8 mouse cellular contexts compared by ENCODE assay signal in the genomic region with DNA sequence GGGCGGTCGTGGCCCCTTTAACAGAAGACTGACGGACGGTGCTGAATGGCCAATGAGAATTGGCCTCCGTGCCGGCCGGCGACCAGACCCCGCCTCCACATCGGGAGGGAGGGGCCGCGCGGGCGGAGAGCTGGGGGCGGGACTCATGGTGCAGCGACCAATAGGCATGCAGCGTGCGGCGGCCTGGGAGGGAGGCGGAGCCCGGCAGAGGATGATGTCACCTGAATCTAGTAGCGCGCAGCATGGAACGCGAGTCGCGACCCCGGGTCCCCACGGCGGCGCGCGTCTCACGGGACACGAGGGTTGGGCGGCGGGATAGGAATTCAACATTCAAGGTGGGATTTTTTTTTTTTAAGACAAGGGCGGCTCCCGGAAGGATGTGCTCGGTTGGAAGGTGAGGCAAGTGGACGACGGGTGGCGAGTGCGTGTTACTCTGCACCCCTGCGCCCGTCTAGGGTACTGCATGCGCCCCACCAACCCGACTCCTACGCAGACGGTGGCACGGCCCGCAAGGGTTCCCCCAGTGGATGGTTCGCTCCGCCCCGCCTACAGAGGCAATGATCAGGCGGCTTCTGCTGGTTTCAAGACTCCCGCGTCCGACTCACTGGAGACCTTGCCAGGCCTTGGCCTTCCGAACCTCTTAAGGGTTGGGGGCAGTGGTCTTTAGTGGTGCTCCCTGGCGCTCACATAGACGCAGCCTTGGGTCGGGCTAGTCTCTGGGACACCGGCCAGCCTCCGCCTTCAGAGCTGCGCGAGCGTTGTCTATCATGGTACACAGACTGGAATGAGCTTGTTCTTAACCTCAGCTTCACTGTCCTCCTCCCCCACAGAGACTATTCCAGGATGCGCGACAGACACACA. TPM values are rescaled to one million over a fixed set of nuclear protein-coding genes. Genes with fewer than 3 reads are reported as not detected.
DNase-seq lines count a peak whose midpoint lies in the region; ATAC-seq lines count a peak whose summit lies in the region.

No protein-coding gene starts in this region.

- peak; percentile 86 for ATAC-seq in hindbrain, embryonic 16.5 days

- H3K36me3 ChIP-seq in hindbrain, embryonic 16.5 days (ENCODE audit: control insufficient read depth, insufficient read depth, low read length) = no peaks in the 10 kb centered on the region
- H3K36me3 ChIP-seq in macrophage (ENCODE audit: inconsistent target) = no peaks in the 10 kb centered on the region

- no peaks in the 10 kb centered on the region for H3K9me3 ChIP-seq in hindbrain, embryonic 16.5 days (ENCODE audit: control insufficient read depth, low read length)

- H3K27me3 ChIP-seq in hindbrain, embryonic 16.5 days (replicated peaks; ENCODE audit: control insufficient read depth, insufficient read depth, low read length) = peaks cover 5% of the 10 kb centered on the region; the same call in 1 of the 2 replicates

- H3K27ac ChIP-seq in hindbrain, embryonic 16.5 days (ENCODE audit: low read depth, low read length) = peak overlapping the region; percentile 79
- peak overlapping the region; percentile 22; the same call in 1 of the 2 replicates for H3K27ac ChIP-seq in macrophage

- peaks cover 37% of the 10 kb centered on the region for H3K4me1 ChIP-seq in hindbrain, embryonic 16.5 days (ENCODE audit: control insufficient read depth, insufficient read depth, low read depth, low read length)

- peak overlapping the region; percentile 96 for H3K9ac ChIP-seq in hindbrain, embryonic 16.5 days (ENCODE audit: low read depth, low read length)

- peak; percentile 95 for DNase-seq in T-cell, adult 2 months (ENCODE audit: low spot score)
- DNase-seq in cerebellum, postnatal 36 days = peak; percentile 97 to 99
- DNase-seq in gastrocnemius, adult 18-20 months (ENCODE audit: low spot score) = peak; percentile 97
- DNase-seq in left cerebral cortex, adult 18-20 months (ENCODE audit: low spot score in 2 of 2) = peak; percentile 98
- peak; percentile 98 for DNase-seq in right cerebral cortex, adult 18-20 months
- DNase-seq in urinary bladder, postnatal 10 days (ENCODE audit: low spot score) = peak; percentile 94

- no peaks in the 10 kb centered on the region for H3K79me2 ChIP-seq in macrophage (ENCODE audit: inconsistent target)

- WGBS in hindbrain, embryonic 16.5 days = under 1% methylated on average over 66 of the region's 70 CpGs
- 2% methylated on average over 67 of the region's 70 CpGs for WGBS in macrophage (ENCODE audit: missing documents)

- H3K4me3 ChIP-seq in hindbrain, embryonic 16.5 days (ENCODE audit: low read length) = peak overlapping the region; percentile 87
- H3K4me3 ChIP-seq in macrophage (ENCODE audit: inconsistent target) = peak overlapping the region; percentile 38

- H3K4me2 ChIP-seq in hindbrain, embryonic 16.5 days (ENCODE audit: low read length) = peak overlapping the region; percentile 75

RNA-seq across cellular contexts. Expression of gene Ppfia3, which starts 0.4 kb away (rescaled TPM):
- under 1 TPM; 0.11 to 0.21 TPM for total RNA-seq in gastrocnemius, adult 18-20 months (2021)
- polyA plus RNA-seq in hindbrain, embryonic 16.5 days (2015; fragmentation: Nextera tagmentation; extraction: Ambion mirVana) = 28.5 and 28.6 TPM in 2 replicates
- total RNA-seq in left cerebral cortex, adult 18-20 months (2021) = 100 to 1,000 TPM; 154 to 170 TPM
- total RNA-seq in macrophage (2018; cell fraction: chromatin; rRNA removed) = 10 to 100 TPM in 4 of 26 experiments, 1 to 10 TPM in 16, under 1 TPM in 6; 0.47 to 22.4 (median 2.3) TPM
- total RNA-seq in macrophage (2018; cell fraction: cytosol; rRNA removed) = 10 to 100 TPM in 1 of 26 experiments, 1 to 10 TPM in 16, under 1 TPM in 9; 0.18 to 14.4 (median 3.6) TPM
- total RNA-seq in macrophage (2018; cell fraction: nucleus; rRNA removed) = 10 to 100 TPM in 6 of 26 experiments, 1 to 10 TPM in 14, under 1 TPM in 5, not detected in 1; 0.36 to 25.4 (median 4.3) TPM
- polyA plus RNA-seq in macrophage (2018) = 0.27 to 0.75 TPM in 2 of 3 replicates, not detected in the other

RNA-seq across cellular contexts. Expression of gene Lin7b, which starts 3.1 kb away (rescaled TPM):
- not detected for total RNA-seq in gastrocnemius, adult 18-20 months (2021)
- polyA plus RNA-seq in hindbrain, embryonic 16.5 days (2015; fragmentation: Nextera tagmentation; extraction: Ambion mirVana) = 41.4 and 70.3 TPM in 2 replicates
- total RNA-seq in left cerebral cortex, adult 18-20 months (2021) = 100 to 1,000 TPM; 133 to 165 TPM
- total RNA-seq in macrophage (2018; cell fraction: chromatin; rRNA removed) = 1 to 10 TPM in 4 of 26 experiments, not detected in 22; 1.6 to 3.6 (median 2.6) TPM
- under 1 TPM in 9 of 26 experiments, not detected in 17; 0.14 to 0.52 (median 0.29) TPM for total RNA-seq in macrophage (2018; cell fraction: cytosol; rRNA removed)
- total RNA-seq in macrophage (2018; cell fraction: nucleus; rRNA removed) = 1 to 10 TPM in 5 of 26 experiments, not detected in 21; 2.0 to 5.2 (median 3.5) TPM
- 0.50 TPM in 1 of 3 replicates, not detected in the others for polyA plus RNA-seq in macrophage (2018)

RNA-seq across cellular contexts. Expression of gene Snrnp70, which starts 28.3 kb away (rescaled TPM):
- 10 to 100 TPM; 60.3 to 65.4 TPM for total RNA-seq in gastrocnemius, adult 18-20 months (2021)
- polyA plus RNA-seq in hindbrain, embryonic 16.5 days (2015; fragmentation: Nextera tagmentation; extraction: Ambion mirVana) = 144 and 161 TPM in 2 replicates
- 100 to 1,000 TPM; 372 to 395 TPM for total RNA-seq in left cerebral cortex, adult 18-20 months (2021)
- total RNA-seq in macrophage (2018; cell fraction: chromatin; rRNA removed) = 1,000 to 10,000 TPM in 4 of 26 experiments, 100 to 1,000 TPM in 22; 537 to 1,195 (median 719) TPM
- total RNA-seq in macrophage (2018; cell fraction: cytosol; rRNA removed) = 100 to 1,000 TPM in 14 of 26 experiments, 10 to 100 TPM in 12; 76.9 to 128 (median 101) TPM
- total RNA-seq in macrophage (2018; cell fraction: nucleus; rRNA removed) = 100 to 1,000 TPM; 203 to 597 (median 327) TPM
- 174 to 235 TPM (median 186 TPM) in 3 replicates for polyA plus RNA-seq in macrophage (2018)

RNA-seq across cellular contexts. Expression of gene Hrc, which starts 32.2 kb away (rescaled TPM):
- total RNA-seq in gastrocnemius, adult 18-20 months (2021) = 100 to 1,000 TPM; 877 to 904 TPM
- polyA plus RNA-seq in hindbrain, embryonic 16.5 days (2015; fragmentation: Nextera tagmentation; extraction: Ambion mirVana) = 0.28 and 0.72 TPM in 2 replicates
- under 1 TPM; 0.19 to 0.30 TPM for total RNA-seq in left cerebral cortex, adult 18-20 months (2021)
- 1 to 10 TPM in 1 of 26 experiments, under 1 TPM in 5, not detected in 20; 0.34 to 1.5 (median 0.61) TPM for total RNA-seq in macrophage (2018; cell fraction: chromatin; rRNA removed)
- total RNA-seq in macrophage (2018; cell fraction: cytosol; rRNA removed) = under 1 TPM in 7 of 26 experiments, not detected in 19; 0.05 to 0.09 (median 0.07) TPM
- total RNA-seq in macrophage (2018; cell fraction: nucleus; rRNA removed) = 1 to 10 TPM in 2 of 26 experiments, under 1 TPM in 4, not detected in 20; 0.17 to 2.2 (median 0.68) TPM
- not detected in 3 replicates for polyA plus RNA-seq in macrophage (2018)

RNA-seq across cellular contexts. Expression of gene Trpm4, which starts 33.7 kb away (rescaled TPM):
- 10 to 100 TPM; 25.9 to 31.3 TPM for total RNA-seq in gastrocnemius, adult 18-20 months (2021)
- polyA plus RNA-seq in hindbrain, embryonic 16.5 days (2015; fragmentation: Nextera tagmentation; extraction: Ambion mirVana) = 13.3 and 14.2 TPM in 2 replicates
- total RNA-seq in left cerebral cortex, adult 18-20 months (2021) = 10 to 100 TPM; 19.0 to 26.5 TPM
- 100 to 1,000 TPM in 7 of 26 experiments, 10 to 100 TPM in 19; 28.3 to 512 (median 67.8) TPM for total RNA-seq in macrophage (2018; cell fraction: chromatin; rRNA removed)
- total RNA-seq in macrophage (2018; cell fraction: cytosol; rRNA removed) = 10 to 100 TPM in 2 of 26 experiments, 1 to 10 TPM in 24; 3.7 to 17.2 (median 6.1) TPM
- 100 to 1,000 TPM in 3 of 26 experiments, 10 to 100 TPM in 22, 1 to 10 TPM in 1; 9.4 to 172 (median 35.4) TPM for total RNA-seq in macrophage (2018; cell fraction: nucleus; rRNA removed)
- polyA plus RNA-seq in macrophage (2018) = 4.2 to 6.1 TPM (median 4.7 TPM) in 3 replicates

Comparison
In these comparisons a context has a peak if more than half of its experiments do, and no peak if none do; other contexts are left out.
1. Peak in every context shown above with its lines: DNase-seq, ATAC-seq, H3K4me3 ChIP-seq and H3K27ac ChIP-seq.
2. RNA of gene Ppfia3, which starts 0.4 kb away (total RNA-seq): 154 to 170 TPM in left cerebral cortex, adult 18-20 months; 0.11 to 0.21 TPM in gastrocnemius, adult 18-20 months; every median in the first group is over 100 times any median in the second.
3. RNA of gene Lin7b, which starts 3.1 kb away (total RNA-seq): 133 to 165 TPM in left cerebral cortex, adult 18-20 months; not detected in gastrocnemius, adult 18-20 months; every median in the first group is over 100 times any median in the second.
4. RNA of gene Snrnp70, which starts 28.3 kb away (total RNA-seq): 372 to 395 TPM in left cerebral cortex, adult 18-20 months; 60.3 to 65.4 TPM in gastrocnemius, adult 18-20 months; every median in the first group is over 4 times any median in the second.